ENCODE assay signal across 22 mouse cellular contexts in genomic region chr16:49175077-49175476, GRCm38 (mm10).
"Had no signal": no experiment of that assay in that cellular context is flagged by ENCODE, and none has a peak within 500 bp of the region (broad histone marks: within the 10 kb centered on the region; RNA-seq: fewer than 3 reads in every experiment).

No protein-coding gene starts in this region.

- H3K27me3 ChIP-seq: heart, embryonic 13.5 days; heart, embryonic 15.5 days; hindbrain, embryonic 13.5 days; hindbrain, embryonic 15.5 days; limb, embryonic 13.5 days; limb, embryonic 15.5 days; liver, embryonic 12.5 days had no signal

- H3K4me1 ChIP-seq: heart, embryonic 13.5 days; heart, embryonic 15.5 days; hindbrain, embryonic 15.5 days; limb, embryonic 13.5 days; limb, embryonic 15.5 days; liver, embryonic 12.5 days had no signal

- H3K4me3 ChIP-seq: heart, adult 2 months; heart, embryonic 13.5 days; heart, embryonic 15.5 days; hindbrain, embryonic 13.5 days; hindbrain, embryonic 15.5 days; limb, embryonic 13.5 days; limb, embryonic 15.5 days; liver, embryonic 12.5 days had no signal

- H3K4me2 ChIP-seq: heart, embryonic 11.5 days; heart, embryonic 13.5 days; heart, embryonic 15.5 days; hindbrain, embryonic 13.5 days; hindbrain, embryonic 15.5 days; limb, embryonic 13.5 days; limb, embryonic 15.5 days; liver, embryonic 12.5 days had no signal

- DNase-seq: forebrain, postnatal 0 days; gastrocnemius, postnatal 14 days; gastrocnemius, postnatal 36 days; heart, adult 11 months; heart, adult 2 months; heart, postnatal 14 days; heart, postnatal 36 days; kidney, adult 18-20 months; kidney, postnatal 10 days; kidney, postnatal 36 days; layer of hippocampus, postnatal 36 days; left cerebral cortex, postnatal 4 days had no signal

- H3K9ac ChIP-seq: forebrain, postnatal 0 days; heart, embryonic 13.5 days; heart, embryonic 15.5 days; hindbrain, embryonic 13.5 days; hindbrain, embryonic 15.5 days; limb, embryonic 13.5 days; limb, embryonic 15.5 days; liver, embryonic 12.5 days; liver, embryonic 14.5 days had no signal

- ATAC-seq: intestine, embryonic 16.5 days; liver, embryonic 12.5 days had no signal

- H3K27ac ChIP-seq: heart, adult 2 months; heart, embryonic 13.5 days; heart, embryonic 15.5 days; hindbrain, embryonic 13.5 days; hindbrain, embryonic 15.5 days; limb, embryonic 13.5 days; limb, embryonic 15.5 days; liver, embryonic 12.5 days; liver, embryonic 14.5 days had no signal

- H3K9me3 ChIP-seq: heart, embryonic 13.5 days; heart, embryonic 15.5 days; hindbrain, embryonic 13.5 days; hindbrain, embryonic 15.5 days; limb, embryonic 13.5 days; limb, embryonic 15.5 days; liver, embryonic 12.5 days had no signal

- H3K36me3 ChIP-seq: heart, embryonic 13.5 days; heart, embryonic 15.5 days; hindbrain, embryonic 13.5 days; hindbrain, embryonic 15.5 days; limb, embryonic 13.5 days; limb, embryonic 15.5 days; liver, embryonic 12.5 days had no signal
